In genomic region chr7:71788401-71788800, GRCm38 (mm10) we compare ENCODE assay signal across 24 mouse cellular contexts.
DNase-seq lines count a peak whose midpoint lies in the region; ATAC-seq lines count a peak whose summit lies in the region.
"Had no signal": no experiment of that assay in that cellular context is flagged by ENCODE, and none has a peak within 500 bp of the region (broad histone marks: within the 10 kb centered on the region; RNA-seq: fewer than 3 reads in every experiment).

No protein-coding gene starts in this region.

- H3K27me3 ChIP-seq in midbrain, embryonic 11.5 days (ENCODE audit: control insufficient read depth, insufficient read depth, low read length) = no peaks in the 10 kb centered on the region
- no peaks in the 10 kb centered on the region for H3K27me3 ChIP-seq in midbrain, embryonic 14.5 days (ENCODE audit: control insufficient read depth, insufficient read depth, low read length)
- H3K27me3 ChIP-seq: CH12.LX; embryonic facial prominence, embryonic 12.5 days; forebrain, embryonic 13.5 days; forebrain, embryonic 15.5 days; Patski had no signal

- H3K4me1 ChIP-seq in midbrain, embryonic 11.5 days (ENCODE audit: control insufficient read depth, insufficient read depth, low read length) = no peaks in the 10 kb centered on the region
- no peaks in the 10 kb centered on the region for H3K4me1 ChIP-seq in midbrain, embryonic 14.5 days (ENCODE audit: control insufficient read depth, insufficient read depth, low read length)
- H3K4me1 ChIP-seq: embryonic facial prominence, embryonic 10.5 days; embryonic facial prominence, embryonic 12.5 days; forebrain, embryonic 13.5 days; forebrain, embryonic 15.5 days had no signal

- H3K27ac ChIP-seq in midbrain, embryonic 11.5 days (ENCODE audit: low read depth, low read length) = no peak overlapping the region
- H3K27ac ChIP-seq in midbrain, embryonic 14.5 days (replicated peaks; ENCODE audit: low read depth, low read length) = no peak overlapping the region
- H3K27ac ChIP-seq: embryonic facial prominence, embryonic 10.5 days; embryonic facial prominence, embryonic 12.5 days; forebrain, embryonic 13.5 days; forebrain, embryonic 15.5 days had no signal

- H3K4me3 ChIP-seq in midbrain, embryonic 11.5 days (ENCODE audit: low read depth, low read length) = no peak overlapping the region
- H3K4me3 ChIP-seq in midbrain, embryonic 14.5 days (replicated peaks; ENCODE audit: low read depth, low read length) = no peak overlapping the region
- H3K4me3 ChIP-seq: embryonic facial prominence, embryonic 10.5 days; embryonic facial prominence, embryonic 12.5 days; forebrain, embryonic 13.5 days; forebrain, embryonic 15.5 days had no signal

- ATAC-seq in midbrain, embryonic 11.5 days (ENCODE audit: low FRiP score) = no peak
- ATAC-seq in midbrain, embryonic 14.5 days (ENCODE audit: low FRiP score, low TSS enrichment) = no peak
- ATAC-seq: activated CD4-positive, CD25-positive, alpha-beta regulatory T cell, adult 4 months; CD4-positive, CD25-positive, alpha-beta regulatory T cell, adult 4 months; forebrain, embryonic 13.5 days; forebrain, embryonic 15.5 days; forebrain, postnatal 0 days; Patski had no signal

- H3K9ac ChIP-seq in midbrain, embryonic 11.5 days (ENCODE audit: low read length) = no peak overlapping the region
- H3K9ac ChIP-seq in midbrain, embryonic 14.5 days (replicated peaks; ENCODE audit: low read length) = no peak overlapping the region
- H3K9ac ChIP-seq: embryonic facial prominence, embryonic 12.5 days; forebrain, embryonic 13.5 days; forebrain, embryonic 15.5 days; forebrain, postnatal 0 days had no signal

- no peaks in the 10 kb centered on the region for H3K9me3 ChIP-seq in midbrain, embryonic 11.5 days (ENCODE audit: control insufficient read depth, low read length)
- H3K9me3 ChIP-seq in midbrain, embryonic 14.5 days (ENCODE audit: control insufficient read depth, low read length) = no peaks in the 10 kb centered on the region
- H3K9me3 ChIP-seq: embryonic facial prominence, embryonic 10.5 days; embryonic facial prominence, embryonic 12.5 days; forebrain, embryonic 13.5 days; forebrain, embryonic 15.5 days had no signal

- DNase-seq in midbrain, embryonic 11.5 days (ENCODE audit: low spot score, missing footprints) = peak; percentile 62
- no peak for DNase-seq in midbrain, embryonic 14.5 days
- DNase-seq in ES-CJ7 (ENCODE audit: low read depth, low spot score) (peak; percentile 38), R1 (ENCODE audit: low read depth, low spot score) (peak; percentile 65)
- DNase-seq in gastrocnemius, adult 18-20 months (ENCODE audit: low spot score) = no peak
- no peak for DNase-seq in testis, postnatal 10 days (ENCODE audit: low spot score)
- DNase-seq: adrenal gland, adult 8-10 months; adrenal gland, postnatal 14 days; adrenal gland, postnatal 36 days; B cell, adult 2 months; cerebellum, adult 11-12 months; cerebellum, adult 2 months; cerebellum, adult 9-10 months; cerebellum, postnatal 25 days; forebrain, postnatal 0 days had no signal

- H3K36me3 ChIP-seq in midbrain, embryonic 11.5 days (ENCODE audit: control insufficient read depth, insufficient read depth, low read length) = no peaks in the 10 kb centered on the region
- H3K36me3 ChIP-seq in midbrain, embryonic 14.5 days (ENCODE audit: control insufficient read depth, insufficient read depth, low read length) = no peaks in the 10 kb centered on the region
- H3K36me3 ChIP-seq: embryonic facial prominence, embryonic 10.5 days; embryonic facial prominence, embryonic 12.5 days; forebrain, embryonic 15.5 days; G1E had no signal

- no peak overlapping the region for H3K4me2 ChIP-seq in midbrain, embryonic 11.5 days
- no peak overlapping the region for H3K4me2 ChIP-seq in midbrain, embryonic 14.5 days (ENCODE audit: low read length)
- H3K4me2 ChIP-seq: embryonic facial prominence, embryonic 12.5 days; forebrain, embryonic 13.5 days; forebrain, embryonic 15.5 days had no signal

Comparison
In these comparisons a context has a peak if more than half of its experiments do, and no peak if none do; other contexts are left out.
1. DNase-seq: peak in midbrain, embryonic 11.5 days (single experiment), ES-CJ7 (single experiment) and R1 (single experiment); none in midbrain, embryonic 14.5 days (single experiment), gastrocnemius, adult 18-20 months (single experiment) and testis, postnatal 10 days (single experiment).